In the genomic region with DNA sequence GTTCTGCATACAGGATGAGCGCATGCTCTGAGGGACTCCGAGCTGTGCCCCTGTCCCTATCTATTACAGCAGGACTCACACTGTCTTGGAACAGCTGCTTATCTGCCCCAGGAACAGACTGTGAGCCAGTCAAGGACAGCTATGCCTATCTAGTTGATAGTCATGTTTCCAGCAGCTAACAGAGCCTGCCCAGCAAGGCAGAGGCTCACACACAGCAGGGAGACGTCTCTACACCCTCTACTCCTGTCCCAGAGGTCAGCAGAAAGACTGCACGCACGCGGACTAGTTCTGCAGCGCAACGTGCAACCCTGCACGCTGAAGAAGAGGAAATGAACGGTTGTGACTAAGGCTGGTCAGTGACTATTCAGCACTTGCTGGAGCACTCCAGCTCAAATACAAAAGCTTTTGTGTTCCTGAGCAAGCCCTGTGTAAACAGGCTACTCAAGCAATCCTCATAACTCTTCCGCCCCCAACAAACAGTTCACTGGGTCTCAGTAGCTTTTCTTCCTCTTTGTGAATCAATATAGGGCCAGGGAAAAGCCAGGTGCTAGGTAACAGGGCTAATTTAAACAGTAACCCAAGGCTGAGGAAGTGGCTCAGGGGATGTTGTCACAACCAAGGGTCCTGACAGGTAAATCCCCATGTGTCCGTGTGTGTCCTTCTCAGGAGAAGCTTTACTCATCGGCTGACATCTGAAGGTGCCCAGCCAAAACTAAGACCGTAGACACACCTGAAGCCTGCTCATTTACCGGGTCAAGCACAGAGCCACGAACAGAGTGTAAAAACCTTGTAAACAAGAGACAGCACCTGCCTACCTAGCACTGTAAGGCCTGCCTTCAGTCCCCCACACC, we compare ENCODE assay signal across 7 mouse cellular contexts. TPM values are rescaled to one million over a fixed set of nuclear protein-coding genes. Genes with fewer than 3 reads are reported as not detected.
DNase-seq lines count a peak whose midpoint lies in the region; ATAC-seq and TF ChIP-seq lines count a peak whose summit lies in the region.

No protein-coding gene starts in this region.

- DNase-seq in A20 (ENCODE audit: low read depth, low spot score) = peak; percentile 84
- peak; percentile 45 for DNase-seq in G1E (ENCODE audit: low spot score)
- DNase-seq in lung, postnatal 36 days = peak; percentile 60
- DNase-seq in testis, postnatal 10 days (ENCODE audit: low spot score) = peak; percentile 52
- DNase-seq in right cerebral cortex, postnatal 4 days = no peak

- H3K27ac ChIP-seq in hindbrain, embryonic 12.5 days = peak overlapping the region; percentile 72

- TF ChIP-seq CTCF in G1E (IDR thresholded peaks at IDR 0.05; ENCODE audit: low read depth, low read length) = no peak

- H3K9ac ChIP-seq in hindbrain, embryonic 12.5 days = peak overlapping the region; percentile 43; the same call in 1 of the 2 replicates

- WGBS in hindbrain, embryonic 12.5 days = 54% methylated on average over 16 of the region's 16 CpGs

- H3K4me2 ChIP-seq in hindbrain, embryonic 12.5 days (replicated peaks) = peak overlapping the region; percentile 25; the same call in 1 of the 2 replicates

- no peaks in the 10 kb centered on the region for H3K36me3 ChIP-seq in G1E (replicated peaks)
- no peaks in the 10 kb centered on the region for H3K36me3 ChIP-seq in hindbrain, embryonic 12.5 days

- no peaks in the 10 kb centered on the region for H3K9me3 ChIP-seq in G1E (replicated peaks)
- no peaks in the 10 kb centered on the region for H3K9me3 ChIP-seq in hindbrain, embryonic 12.5 days (replicated peaks)

- peaks cover 45% of the 10 kb centered on the region for H3K4me1 ChIP-seq in G1E (ENCODE audit: insufficient read depth, low read depth, low read length)
- H3K4me1 ChIP-seq in hindbrain, embryonic 12.5 days = peaks cover 39% of the 10 kb centered on the region

- H3K4me3 ChIP-seq in G1E (ENCODE audit: low read depth, low read length) = peak overlapping the region; percentile 43; the same call in 1 of the 2 replicates
- no peak overlapping the region for H3K4me3 ChIP-seq in hindbrain, embryonic 12.5 days

- H3K27me3 ChIP-seq in G1E (ENCODE audit: insufficient read depth, low read length) = peaks cover 68% of the 10 kb centered on the region
- H3K27me3 ChIP-seq in hindbrain, embryonic 12.5 days = no peaks in the 10 kb centered on the region

- peak; percentile 85 for ATAC-seq in G1E (ENCODE audit: extremely low read depth, insufficient number of reproducible peaks, low FRiP score, poor library complexity, severe bottlenecking)
- peak; percentile 75 for ATAC-seq in erythroblast, adult 5-6 weeks (replicated peaks; ENCODE audit: low FRiP score, poor library complexity, severe bottlenecking)
- no peak for ATAC-seq in hindbrain, embryonic 12.5 days (ENCODE audit: low FRiP score)

RNA-seq across cellular contexts. Expression of a gene that starts 3.4 kb away (rescaled TPM):
- total RNA-seq in G1E (2014; fragmentation: Nextera tagmentation) = 11.1 and 12.0 TPM in 2 replicates
- 14.2 and 15.7 TPM in 2 replicates for total RNA-seq in G1E (2017)
- 23.3 and 26.3 TPM in 2 replicates for polyA plus RNA-seq in G1E (2012)
- total RNA-seq in erythroblast, adult 5-6 weeks (2015; ENCODE audit: low replicate concordance) = 2.1 and 17.9 TPM in 2 replicates
- 2.4 and 3.6 TPM in 2 replicates for total RNA-seq in erythroblast, adult 5-6 weeks (2017; ENCODE audit: low replicate concordance)
- polyA plus RNA-seq in hindbrain, embryonic 12.5 days (2016; fragmentation: Nextera tagmentation; extraction: Ambion mirVana) = 58.6 and 64.5 TPM in 2 replicates
